Mouse (Mus musculus) stomach, postnatal 0 days (tissue): ENCODE results near the gene Spint5. TPM values are rescaled to one million over a fixed set of nuclear protein-coding genes. Genes with fewer than 3 reads are reported as not detected.
A peak's percentile ranks its signal among the peaks of the same experiment; 100 is the strongest.

Experiments
- ATAC-seq: fragments of 200-750 bp; cut with Nextera tagmentation; 2 replicates; pipeline ENCODE4 v1.8.0; 2017; ENCODE audit not compliant: low FRiP score, low TSS enrichment
- DNase-seq: peaks from one replicate; pipeline ENCODE4 v3.0.0-alpha.2; 2016; ENCODE audit warnings: low spot score
- H3K27ac ChIP-seq: fragments of 300-500 bp; sonication (generic); replicated peaks from 2 replicates; pipeline ENCODE4 v1.5.1; 2014; ENCODE audit warnings: mild to moderate bottlenecking, control low read depth
- H3K27me3 ChIP-seq: fragments of 300-500 bp; sonication (generic); 2 replicates; pipeline ENCODE4 v1.6.1; 2014; ENCODE audit warnings: low read length; ENCODE audit not compliant: control insufficient read depth, insufficient read depth
- H3K36me3 ChIP-seq: fragments of 300-500 bp; sonication (generic); 2 replicates; pipeline ENCODE4 v1.6.1; 2014; ENCODE audit warnings: low read length, mixed read lengths; ENCODE audit not compliant: control insufficient read depth, insufficient read depth
- H3K4me1 ChIP-seq: fragments of 300-500 bp; sonication (generic); replicated peaks from 2 replicates; pipeline ENCODE4 v1.6.1; 2014; ENCODE audit warnings: antibody characterized with exemption; ENCODE audit not compliant: control insufficient read depth, insufficient read depth
- H3K4me2 ChIP-seq: fragments of 300-500 bp; sonication (generic); replicated peaks from 2 replicates; pipeline ENCODE4 v1.6.1; 2014; ENCODE audit warnings: low read depth, mild to moderate bottlenecking, control low read depth, moderate library complexity
- H3K4me3 ChIP-seq: fragments of 300-500 bp; sonication (generic); 2 replicates; pipeline ENCODE4 v1.5.1; 2014; ENCODE audit warnings: low read depth, low read length, control low read depth
- H3K9ac ChIP-seq: fragments of 300-500 bp; sonication (generic); 2 replicates; pipeline ENCODE4 v1.6.1; 2014; ENCODE audit warnings: mild to moderate bottlenecking, low read length, control low read depth, mixed read lengths
- H3K9me3 ChIP-seq: fragments of 300-500 bp; sonication (generic); 2 replicates; pipeline ENCODE4 v1.6.1; 2016; ENCODE audit warnings: low read length; ENCODE audit not compliant: control insufficient read depth
- CTCF ChIP-seq: IDR thresholded peaks from 2 replicates; pipeline ENCODE4 v1.5.1; 2016; ENCODE audit warnings: antibody characterized with exemption, low read depth, mild to moderate bottlenecking, moderate library complexity
- EP300 ChIP-seq: optimal IDR thresholded peaks from 2 replicates; pipeline ENCODE3; 2016; ENCODE audit warnings: antibody characterized with exemption
- WGBS: fragments of 180-500 bp; shearing (Covaris S2); extraction: QIAGEN DNeasy Blood & Tissue Kit; methylation state at CpG from one replicate; pipeline ENCODE4 v1.1.7; 2014; 5-methylcytosine and 5-hydroxymethylcytosine counted together
- polyA plus RNA-seq: library from polyadenylated mRNA; unstranded; fragments of >200 nt; fragmentation: Nextera tagmentation; extraction: Ambion mirVana; gene quantifications from 2 replicates; pipeline ENCODE4 v1.2.1, GENCODE M21; 2015

Gene Spint5
- polyA plus RNA-seq, 1 experiment from 2014 or later = not detected

DNA sequence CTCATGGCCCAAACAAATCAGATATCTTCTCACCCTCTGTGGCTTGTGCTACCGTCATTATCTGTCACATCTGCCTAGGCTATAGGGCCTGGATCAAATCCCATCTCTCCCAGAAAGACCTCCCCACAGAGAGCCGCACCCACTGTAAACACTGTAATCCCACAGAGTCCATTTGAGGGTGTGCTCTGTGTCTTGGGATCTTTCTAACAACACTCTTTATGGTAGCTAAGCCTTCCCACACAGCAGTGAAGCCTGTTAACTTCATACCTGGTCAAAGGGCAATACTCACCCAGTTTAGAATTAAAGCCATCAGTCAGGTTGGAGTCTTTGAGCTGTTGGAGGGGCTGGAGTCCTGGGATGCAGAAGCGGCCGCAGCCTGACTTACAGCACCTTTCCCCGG lies 16.6 kb downstream of the Spint5 start:
- H3K4me1 ChIP-seq = no peaks in the 10 kb centered on the region
- ATAC-seq = peak; percentile 37; the same call in 1 of the 2 replicates
- 44% methylated on average over 5 of the region's 5 CpGs for WGBS
- H3K4me2 ChIP-seq = no peak overlapping the region
- no peak overlapping the region for H3K9ac ChIP-seq
- TF ChIP-seq CTCF (no peak), EP300 (no peak)
- no peaks in the 10 kb centered on the region for H3K9me3 ChIP-seq
- no peak overlapping the region for H3K27ac ChIP-seq
- no peaks in the 10 kb centered on the region for H3K27me3 ChIP-seq
- H3K4me3 ChIP-seq = no peak overlapping the region
- DNase-seq = no peak
- H3K36me3 ChIP-seq = no peaks in the 10 kb centered on the region

DNA sequence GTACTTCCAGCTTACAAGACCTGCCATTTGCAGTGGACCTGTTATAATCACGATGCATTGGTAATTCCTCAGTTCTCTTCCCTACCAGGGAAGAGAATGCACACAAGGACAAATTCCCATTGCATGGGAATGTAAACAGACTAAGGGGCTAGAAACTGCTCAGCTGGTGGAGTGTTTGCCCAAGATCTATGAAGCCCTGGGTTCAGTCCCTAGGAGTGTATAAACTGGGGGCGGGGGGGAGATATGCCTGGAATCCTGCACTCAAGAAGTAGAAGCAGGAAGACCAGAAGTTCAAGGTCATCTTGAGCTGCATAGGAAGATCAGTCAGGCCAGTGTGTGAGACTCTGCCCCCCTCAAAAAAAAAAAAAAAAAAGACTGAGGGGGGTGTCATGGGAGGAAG lies 18.2 kb downstream of the Spint5 start:
- DNase-seq (no peak), ATAC-seq (no peak)
- H3K9me3 ChIP-seq = no peaks in the 10 kb centered on the region
- H3K27me3 ChIP-seq = no peaks in the 10 kb centered on the region
- H3K4me3 ChIP-seq = no peak overlapping the region
- WGBS = 44% methylated on average over 2 of the region's 2 CpGs
- H3K36me3 ChIP-seq = no peaks in the 10 kb centered on the region
- H3K27ac ChIP-seq = no peak overlapping the region
- TF ChIP-seq EP300 = no peak
- no peak for TF ChIP-seq CTCF
- no peak overlapping the region for H3K4me2 ChIP-seq
- no peak overlapping the region for H3K9ac ChIP-seq
- H3K4me1 ChIP-seq = no peaks in the 10 kb centered on the region

DNA sequence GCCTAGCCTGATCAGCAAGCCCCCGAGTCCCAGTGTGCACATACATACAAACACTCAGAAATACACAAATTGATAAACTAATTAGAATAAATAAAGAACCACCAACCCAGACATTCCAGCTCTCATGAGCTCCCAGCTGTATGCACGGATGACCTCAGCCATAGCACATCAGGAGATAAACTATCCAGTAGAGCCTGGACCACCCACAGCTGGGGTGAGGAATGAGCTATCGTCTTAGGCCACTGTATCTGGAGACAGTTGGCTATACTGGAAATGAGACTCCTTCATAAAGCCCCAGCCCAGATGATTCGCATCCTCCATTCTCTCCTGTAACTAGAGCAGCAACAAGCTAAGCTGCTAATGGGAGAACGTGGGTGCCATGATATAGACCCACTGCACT lies 19.7 kb downstream of the Spint5 start:
- TF ChIP-seq CTCF (no peak), EP300 (no peak)
- Histone ChIP-seq H3K4me2 (no peak overlapping the region), H3K4me3 (no peak overlapping the region), H3K27me3 (no peaks in the 10 kb centered on the region), H3K36me3 (no peaks in the 10 kb centered on the region), H3K4me1 (no peaks in the 10 kb centered on the region), H3K9ac (no peak overlapping the region), H3K9me3 (no peaks in the 10 kb centered on the region), H3K27ac (no peak overlapping the region)
- DNase-seq (no peak), ATAC-seq (no peak)
- 57% methylated on average over 5 of the region's 5 CpGs for WGBS

DNA sequence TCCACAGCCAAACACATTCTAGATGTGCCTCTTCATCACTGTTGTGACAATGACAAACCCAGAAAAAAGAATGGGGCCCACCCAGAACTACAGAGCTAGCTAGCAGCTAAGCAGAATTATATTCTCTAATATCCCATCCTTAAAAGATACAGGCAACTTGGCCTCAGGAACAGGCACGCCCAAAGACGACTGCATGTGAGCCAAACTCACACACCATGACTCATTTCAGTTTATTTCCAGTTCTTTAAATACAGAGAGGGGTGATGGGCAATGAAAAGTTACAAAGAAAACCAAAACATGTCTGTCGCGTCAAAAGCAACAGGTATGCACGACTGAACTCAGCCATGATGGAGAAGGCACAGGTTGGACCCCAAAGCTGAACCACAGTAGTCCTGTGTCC lies 20.3 kb downstream of the Spint5 start:
- Histone ChIP-seq H3K27me3 (no peaks in the 10 kb centered on the region), H3K27ac (no peak overlapping the region), H3K4me1 (no peaks in the 10 kb centered on the region), H3K9me3 (no peaks in the 10 kb centered on the region), H3K4me2 (no peak overlapping the region), H3K36me3 (no peaks in the 10 kb centered on the region), H3K4me3 (no peak overlapping the region), H3K9ac (no peak overlapping the region)
- 57% methylated on average over 5 of the region's 5 CpGs for WGBS
- DNase-seq = no peak
- ATAC-seq = no peak
- TF ChIP-seq EP300 = no peak
- no peak for TF ChIP-seq CTCF

DNA sequence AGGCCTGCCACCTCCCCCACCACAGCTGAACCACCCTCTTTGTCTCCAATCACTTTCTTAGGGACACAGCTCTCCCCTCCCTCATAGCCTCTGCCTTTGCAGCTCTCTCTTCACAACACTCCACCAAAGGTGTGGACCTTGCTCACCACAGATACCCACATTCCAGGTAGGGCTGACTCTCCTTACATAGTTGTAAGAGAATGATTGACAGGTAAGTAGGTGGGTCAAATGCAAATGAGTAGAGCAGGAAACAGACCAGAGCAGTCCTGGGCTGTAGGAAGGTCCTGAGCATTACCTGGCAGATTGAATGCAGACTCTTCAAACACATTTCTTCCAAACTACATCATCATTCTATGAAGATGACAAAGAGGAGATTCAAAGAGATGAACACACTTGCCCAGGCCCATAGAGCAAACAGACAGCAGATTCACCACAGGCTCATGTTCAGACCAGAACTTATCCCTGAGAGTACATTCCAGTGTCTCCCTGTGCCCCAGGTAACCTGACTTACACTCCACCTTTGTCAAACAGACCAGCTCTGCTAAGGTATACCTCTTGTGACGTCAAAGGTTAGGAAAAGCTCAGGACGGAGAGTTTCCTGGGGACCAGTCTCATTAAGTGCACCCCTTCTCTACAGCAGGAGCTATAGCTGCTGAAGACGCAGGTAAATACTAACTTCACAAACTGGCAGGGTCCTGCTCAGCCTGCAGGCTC lies 22.4 kb downstream of the Spint5 start:
- Histone ChIP-seq H3K36me3 (no peaks in the 10 kb centered on the region), H3K4me1 (no peaks in the 10 kb centered on the region), H3K4me3 (no peak overlapping the region), H3K4me2 (no peak overlapping the region), H3K27ac (peak overlapping the region; percentile 73), H3K9me3 (no peaks in the 10 kb centered on the region), H3K9ac (no peak overlapping the region), H3K27me3 (no peaks in the 10 kb centered on the region)
- TF ChIP-seq EP300 = no peak
- no peak for TF ChIP-seq CTCF
- peak; percentile 94 for ATAC-seq
- peak; percentile 44 for DNase-seq
- 56% methylated on average over 3 of the region's 3 CpGs for WGBS

DNA sequence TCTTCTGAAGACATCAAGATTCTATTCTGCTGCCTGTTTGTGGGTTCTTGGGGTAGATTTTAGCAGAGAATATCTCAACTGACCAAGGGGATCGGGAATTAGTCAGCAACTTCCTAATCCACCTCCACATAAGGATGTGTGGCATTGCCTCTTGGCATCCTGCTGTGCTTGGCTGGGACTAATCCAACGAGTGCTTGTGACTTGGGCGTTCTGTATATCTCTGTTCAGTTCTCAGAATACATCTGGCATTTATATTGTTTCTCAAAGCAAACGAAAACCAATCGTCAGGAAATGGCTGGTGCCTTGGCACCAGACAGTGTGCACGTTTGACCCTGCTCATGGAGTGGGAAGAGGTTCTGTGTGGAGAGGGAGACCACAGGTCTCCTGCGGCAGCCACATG lies 24.8 kb downstream of the Spint5 start:
- Histone ChIP-seq H3K4me3 (no peak overlapping the region), H3K4me1 (no peaks in the 10 kb centered on the region), H3K9me3 (no peaks in the 10 kb centered on the region), H3K9ac (no peak overlapping the region), H3K27me3 (no peaks in the 10 kb centered on the region), H3K4me2 (no peak overlapping the region), H3K36me3 (no peaks in the 10 kb centered on the region), H3K27ac (no peak overlapping the region)
- DNase-seq (no peak), ATAC-seq (no peak)
- TF ChIP-seq CTCF = no peak
- no peak for TF ChIP-seq EP300
- WGBS = 40% methylated on average over 7 of the region's 7 CpGs
